8 mouse cellular contexts compared by ENCODE assay signal in the genomic region with DNA sequence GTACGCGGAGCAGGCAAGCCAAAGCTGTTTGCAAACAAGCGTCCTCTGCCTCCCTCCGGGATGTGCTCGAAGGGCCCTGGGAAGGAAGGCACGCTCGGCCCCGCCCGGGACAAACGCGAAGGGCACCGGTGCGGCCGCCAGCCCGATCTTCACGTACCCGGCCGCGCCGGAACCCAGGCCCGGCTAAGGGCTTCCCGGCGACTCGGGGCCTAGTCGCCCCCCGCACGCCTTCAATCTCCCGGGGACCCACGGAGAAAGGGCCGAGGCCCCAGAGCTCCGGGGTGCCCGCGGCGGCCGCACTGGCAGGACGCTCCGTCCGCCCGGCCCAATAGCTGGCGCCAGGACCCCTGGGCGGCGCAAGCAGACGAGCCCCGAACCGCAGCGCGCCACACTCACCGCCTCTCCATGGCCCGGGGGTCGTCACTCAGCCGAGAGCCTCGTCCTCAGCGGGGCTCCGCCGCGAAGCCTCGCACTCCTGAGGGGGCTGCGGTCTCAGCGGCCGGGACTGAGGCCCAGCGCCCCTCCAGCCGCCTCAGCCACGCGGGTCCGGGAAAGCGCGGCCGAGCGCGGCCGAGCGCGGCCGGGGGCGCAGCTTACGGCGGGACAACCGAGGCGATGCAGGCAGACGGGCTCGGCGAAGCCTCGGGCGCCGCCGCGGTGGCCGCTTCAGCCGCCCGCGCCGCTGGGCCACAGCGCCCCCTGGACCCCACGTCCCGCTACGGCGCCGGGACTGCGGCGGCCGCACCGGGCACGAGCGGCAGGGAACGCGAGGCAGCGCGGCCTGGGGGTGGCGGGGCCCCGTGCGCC. TPM values are rescaled to one million over a fixed set of nuclear protein-coding genes. Genes with fewer than 3 reads are reported as not detected.
DNase-seq lines count a peak whose midpoint lies in the region; ATAC-seq and TF ChIP-seq lines count a peak whose summit lies in the region.

A gene (minus strand): TSS at position 742 of the 807 bp plus-strand sequence.

- peak within 1 kb of the TSS; percentile 80 for H3K4me3 ChIP-seq in ES-Bruce4 (ENCODE audit: low read depth, low read length)
- peak within 1 kb of the TSS; percentile 80 for H3K4me3 ChIP-seq in forebrain, embryonic 16.5 days (replicated peaks; ENCODE audit: low read length)
- H3K4me3 ChIP-seq in layer of hippocampus, adult 2 months: peak within 1 kb of the TSS; percentile 64
- H3K4me3 ChIP-seq in lung, embryonic 14.5 days (ENCODE audit: low read depth, low read length): peak within 1 kb of the TSS; percentile 85

- peak within 1 kb of the TSS; percentile 76 for H3K4me2 ChIP-seq in forebrain, embryonic 16.5 days (ENCODE audit: low read length)
- peak within 1 kb of the TSS; percentile 75 for H3K4me2 ChIP-seq in lung, embryonic 14.5 days

- H3K9ac ChIP-seq in ES-Bruce4 (ENCODE audit: low read depth, poor library complexity, severe bottlenecking): peak within 1 kb of the TSS; percentile 93
- peak within 1 kb of the TSS; percentile 89 for H3K9ac ChIP-seq in forebrain, embryonic 16.5 days (replicated peaks; ENCODE audit: low read depth, low read length)
- H3K9ac ChIP-seq in lung, embryonic 14.5 days: peak within 1 kb of the TSS; percentile 99

- H3K9me3 ChIP-seq in ES-Bruce4 (replicated peaks; ENCODE audit: control insufficient read depth, insufficient read depth, low read length, poor library complexity, severe bottlenecking): no peaks in the 10 kb centered on the region
- H3K9me3 ChIP-seq in forebrain, embryonic 16.5 days (ENCODE audit: control insufficient read depth, low read length): no peaks in the 10 kb centered on the region
- H3K9me3 ChIP-seq in lung, embryonic 14.5 days (ENCODE audit: low read depth, low read length): no peaks in the 10 kb centered on the region

- DNase-seq in heart, postnatal 25 days (ENCODE audit: low spot score): peak; percentile 74
- DNase-seq in layer of hippocampus, adult 2 months (ENCODE audit: low spot score in 2 of 2): peak; percentile 63 to 81
- DNase-seq in lung, embryonic 14.5 days: peak; percentile 91
- DNase-seq in testis, postnatal 14 days (ENCODE audit: low spot score): peak; percentile 80

- no peak for TF ChIP-seq EP300 in ES-Bruce4 (IDR thresholded peaks at IDR 0.05; ENCODE audit: insufficient read depth, low read depth, low read length)

- under 1% methylated on average over 110 of the region's 111 CpGs for WGBS in forebrain, embryonic 16.5 days
- under 1% methylated on average over 110 of the region's 111 CpGs for WGBS in lung, embryonic 14.5 days

- no peaks in the 10 kb centered on the region for H3K36me3 ChIP-seq in ES-Bruce4 (ENCODE audit: control insufficient read depth, insufficient read depth, low read length, poor library complexity, severe bottlenecking)
- H3K36me3 ChIP-seq in forebrain, embryonic 16.5 days (ENCODE audit: control insufficient read depth, insufficient read depth): no peaks in the 10 kb centered on the region
- H3K36me3 ChIP-seq in lung, embryonic 14.5 days (ENCODE audit: insufficient read depth): no peaks in the 10 kb centered on the region

- peak; percentile 20 for TF ChIP-seq CTCF in ES-Bruce4 (IDR thresholded peaks at IDR 0.05; ENCODE audit: low read depth, low read length)
- TF ChIP-seq CTCF in layer of hippocampus, adult 2 months (conservative IDR thresholded peaks at IDR 0.05): peak; percentile 67
- peak; percentile 28; the same call in 1 of the 2 replicates for TF ChIP-seq CTCF in lung, embryonic 14.5 days (IDR thresholded peaks at IDR 0.05; ENCODE audit: low read depth)

- intact Hi-C loops in heart, postnatal 25 days (cut with DNase I): loop anchor here (5.0 kb wide), 1 partner anchor 83 kb away; no protein-coding TSS in a partner anchor

- no peak for TF ChIP-seq POLR2A in ES-Bruce4 (IDR thresholded peaks at IDR 0.05; ENCODE audit: insufficient read depth, low read length)

- H3K4me1 ChIP-seq in ES-Bruce4 (ENCODE audit: control insufficient read depth, insufficient read depth, low read length): no peaks in the 10 kb centered on the region
- H3K4me1 ChIP-seq in forebrain, embryonic 16.5 days (replicated peaks; ENCODE audit: control insufficient read depth, insufficient read depth, low read length): peaks cover 7% of the 10 kb centered on the region
- H3K4me1 ChIP-seq in lung, embryonic 14.5 days (ENCODE audit: insufficient read depth): no peaks in the 10 kb centered on the region

- H3K27ac ChIP-seq in ES-Bruce4 (ENCODE audit: insufficient read depth, low read length): no peak within 1 kb of the TSS
- peak within 1 kb of the TSS; percentile 96 for H3K27ac ChIP-seq in forebrain, embryonic 16.5 days (ENCODE audit: low read length)
- peak within 1 kb of the TSS; percentile 99 for H3K27ac ChIP-seq in layer of hippocampus, adult 2 months
- H3K27ac ChIP-seq in lung, embryonic 14.5 days (ENCODE audit: low read depth): peak within 1 kb of the TSS; percentile 99

- ATAC-seq in cerebellum, adult (ENCODE audit: insufficient number of reproducible peaks, low FRiP score, low TSS enrichment): peak; percentile 82
- ATAC-seq in forebrain, embryonic 16.5 days: peak; percentile 94
- peak; percentile 95 for ATAC-seq in lung, embryonic 14.5 days (ENCODE audit: insufficient read depth)
- 0 out of 2 replicates have a peak, but pooled peaks have one; percentile 30 for ATAC-seq in neutrophil, adult 5-6 weeks (ENCODE audit: extremely low read depth, insufficient number of reproducible peaks, low FRiP score, poor library complexity, severe bottlenecking)

- no peaks in the 10 kb centered on the region; the same call in 1 of the 2 replicates for H3K27me3 ChIP-seq in ES-Bruce4 (ENCODE audit: control insufficient read depth, insufficient read depth, low read length, poor library complexity, severe bottlenecking)
- H3K27me3 ChIP-seq in forebrain, embryonic 16.5 days (replicated peaks; ENCODE audit: control insufficient read depth, insufficient read depth, low read length): no peaks in the 10 kb centered on the region
- H3K27me3 ChIP-seq in lung, embryonic 14.5 days (ENCODE audit: insufficient read depth, low read length): no peaks in the 10 kb centered on the region

RNA-seq across cellular contexts. Expression of the gene that starts here (rescaled TPM):
- 16.0 and 17.7 TPM in 2 replicates for polyA plus RNA-seq in ES-Bruce4 (2011; ENCODE audit: insufficient read depth, insufficient read length, low read depth, missing spikeins)
- 5.8 and 6.6 TPM in 2 replicates for polyA plus RNA-seq in forebrain, embryonic 16.5 days (2015; fragmentation: Nextera tagmentation; extraction: Ambion mirVana)
- 10 to 100 TPM; 27.1 to 28.0 TPM for total RNA-seq in heart, postnatal 25 days (2021)
- total RNA-seq in layer of hippocampus, adult 2 months (2021): 10 to 100 TPM; 53.6 to 58.4 TPM
- polyA plus RNA-seq in lung, embryonic 14.5 days (2014; fragmentation: Nextera tagmentation; extraction: Ambion mirVana): 5.2 and 5.5 TPM in 2 replicates
- total RNA-seq in neutrophil, adult 5-6 weeks (2017): 2.8 and 3.4 TPM in 2 replicates

Comparison
In these comparisons a context has a peak if more than half of its experiments do, and no peak if none do; other contexts are left out.
1. ATAC-seq: peak in every context shown above with its lines; median percentile 95 in lung, embryonic 14.5 days; 94 in forebrain, embryonic 16.5 days; 82 in cerebellum, adult; 30 in neutrophil, adult 5-6 weeks.